Mouse (Mus musculus): ENCODE data around the gene Frs2.

Frs2 gene

DNA sequence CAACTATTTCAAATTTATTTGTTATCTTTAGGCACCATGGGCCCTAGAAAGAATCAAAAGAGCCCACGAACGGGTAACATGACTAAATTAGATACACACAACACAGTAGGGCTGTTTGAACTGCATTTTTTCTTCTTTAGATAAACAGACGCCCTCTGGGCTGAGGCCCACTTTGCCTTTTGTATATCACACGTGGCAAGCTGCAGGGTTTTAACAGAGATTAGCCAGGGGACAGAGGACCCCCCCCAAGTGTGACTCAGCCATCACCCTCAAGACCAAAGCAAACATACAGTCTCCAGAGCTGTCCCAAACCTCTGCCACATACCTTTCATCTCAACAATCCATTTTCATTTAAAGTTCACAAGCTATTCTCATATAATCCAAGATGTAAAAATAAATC is 42.1 kb downstream of the Frs2 start:
- TF ChIP-seq POU5F1 (IDR thresholded peaks at IDR 0.05; ENCODE audit: borderline replicate concordance, low read length) (no peak), CTCF (conservative IDR thresholded peaks at IDR 0.05; ENCODE audit: low read length) (no peak), NANOG (IDR thresholded peaks at IDR 0.05; ENCODE audit: borderline replicate concordance, low read length) (no peak)
- H3K9me3 ChIP-seq (ENCODE audit: low read length) = no peaks in the 10 kb centered on the region

DNA sequence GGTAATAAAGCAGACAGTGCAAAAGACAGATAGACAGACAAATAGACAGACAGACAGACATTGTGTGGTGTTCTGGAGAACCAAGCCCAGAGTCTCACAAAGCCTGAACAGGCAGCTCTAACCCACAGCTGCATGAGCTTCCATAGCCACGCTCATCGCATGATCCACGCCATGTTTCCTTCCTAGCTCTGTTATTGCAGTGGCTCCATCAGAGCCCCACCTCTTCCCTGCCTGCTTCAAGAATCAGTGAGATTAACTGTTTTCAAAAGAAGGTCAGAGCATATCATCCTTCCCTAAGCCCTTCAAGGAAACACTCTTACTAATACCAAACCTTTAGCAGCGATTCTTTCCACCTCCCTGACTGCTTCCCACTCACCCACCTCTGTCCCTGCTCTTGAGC is 43.3 kb downstream of the Frs2 start:
- H3K9me3 ChIP-seq (ENCODE audit: low read length) = no peaks in the 10 kb centered on the region
- H3K4me1 ChIP-seq (replicated peaks; ENCODE audit: low read depth, low read length) = peaks cover 18% of the 10 kb centered on the region
- no peak overlapping the region for H3K4me3 ChIP-seq (replicated peaks; ENCODE audit: low read length)
- TF ChIP-seq NANOG (IDR thresholded peaks at IDR 0.05; ENCODE audit: borderline replicate concordance, low read length) (no peak), POU5F1 (IDR thresholded peaks at IDR 0.05; ENCODE audit: borderline replicate concordance, low read length) (no peak), CTCF (conservative IDR thresholded peaks at IDR 0.05; ENCODE audit: low read length) (no peak)
- H3K27me3 ChIP-seq (ENCODE audit: insufficient read depth, low read length) = no peaks in the 10 kb centered on the region
- H3K36me3 ChIP-seq (ENCODE audit: insufficient read depth, low read length) = no peaks in the 10 kb centered on the region

More for the DNA sequence above, 42.1 kb downstream of the Frs2 start:
- no peaks in the 10 kb centered on the region for H3K36me3 ChIP-seq (ENCODE audit: insufficient read depth, low read length)
- H3K27me3 ChIP-seq (ENCODE audit: insufficient read depth, low read length) = no peaks in the 10 kb centered on the region
- peaks cover 19% of the 10 kb centered on the region for H3K4me1 ChIP-seq (replicated peaks; ENCODE audit: low read depth, low read length)
- H3K4me3 ChIP-seq (replicated peaks; ENCODE audit: low read length) = no peak overlapping the region

DNA sequence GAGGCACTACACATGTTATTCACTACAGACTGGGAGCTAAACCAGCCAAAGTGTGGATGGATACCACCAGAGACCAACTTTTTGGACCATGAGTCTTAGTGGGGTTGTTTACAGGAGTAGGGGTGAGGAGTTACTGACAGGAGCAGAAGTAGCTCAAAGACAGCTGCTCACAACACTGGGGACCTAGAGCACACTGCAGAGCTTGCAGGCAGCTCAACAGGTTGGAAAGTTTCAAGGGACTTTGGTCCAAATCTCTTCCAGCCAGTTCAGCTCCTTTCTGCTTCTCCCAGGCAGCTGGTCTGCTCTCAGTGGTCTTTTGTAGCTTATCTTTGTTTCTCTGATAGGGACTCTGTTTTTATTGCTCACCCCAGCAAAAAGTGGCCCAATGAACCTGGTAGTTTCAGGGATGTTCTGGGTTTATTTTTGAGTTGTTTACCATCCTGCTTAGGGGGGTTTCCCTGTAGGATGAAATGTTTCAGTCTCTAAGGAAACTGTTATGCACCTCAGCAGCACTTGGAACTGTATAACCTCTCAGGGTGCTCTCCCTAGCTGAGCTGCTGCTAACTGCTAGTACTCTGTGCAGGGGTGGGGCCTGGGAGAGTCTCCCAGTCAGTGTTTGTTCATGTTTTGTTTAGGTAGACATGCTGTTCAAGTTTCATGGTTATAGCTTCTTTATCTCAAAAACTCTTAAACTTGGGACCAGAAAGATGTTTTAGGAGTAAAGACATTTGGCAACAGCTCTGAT is 44.3 kb downstream of the Frs2 start:
- no peaks in the 10 kb centered on the region for H3K27me3 ChIP-seq (ENCODE audit: insufficient read depth, low read length)
- H3K36me3 ChIP-seq (ENCODE audit: insufficient read depth, low read length) = no peaks in the 10 kb centered on the region
- no peak overlapping the region for H3K4me3 ChIP-seq (replicated peaks; ENCODE audit: low read length)
- no peaks in the 10 kb centered on the region for H3K9me3 ChIP-seq (ENCODE audit: low read length)
- H3K4me1 ChIP-seq (replicated peaks; ENCODE audit: low read depth, low read length) = peaks cover 21% of the 10 kb centered on the region
- no peak for TF ChIP-seq CTCF (conservative IDR thresholded peaks at IDR 0.05; ENCODE audit: low read length)
- no peak for TF ChIP-seq POU5F1 (IDR thresholded peaks at IDR 0.05; ENCODE audit: borderline replicate concordance, low read length)
- TF ChIP-seq NANOG (IDR thresholded peaks at IDR 0.05; ENCODE audit: borderline replicate concordance, low read length) = no peak

DNA sequence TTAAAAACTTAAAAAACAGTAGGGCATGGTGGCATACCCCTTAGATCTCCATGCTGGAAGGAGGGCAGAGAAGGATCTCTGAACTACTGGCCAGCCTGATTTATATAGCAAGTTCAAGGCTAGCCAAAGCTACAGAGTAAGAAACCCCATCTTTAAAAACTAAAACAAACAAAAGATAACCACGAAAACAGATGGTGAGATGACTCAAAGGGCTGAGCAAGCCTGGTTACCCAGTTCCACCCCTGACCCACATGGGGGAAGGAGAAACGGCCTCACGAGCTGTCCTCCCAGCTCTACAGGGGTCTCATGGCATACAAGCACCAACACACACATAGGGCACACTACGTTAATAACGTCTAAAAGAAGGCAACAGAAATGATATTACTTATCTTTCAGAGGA is 48.2 kb downstream of the Frs2 start:
- H3K9me3 ChIP-seq (ENCODE audit: low read length) = no peaks in the 10 kb centered on the region
- no peak for TF ChIP-seq NANOG (IDR thresholded peaks at IDR 0.05; ENCODE audit: borderline replicate concordance, low read length)
- no peak for TF ChIP-seq POU5F1 (IDR thresholded peaks at IDR 0.05; ENCODE audit: borderline replicate concordance, low read length)
- no peak for TF ChIP-seq CTCF (conservative IDR thresholded peaks at IDR 0.05; ENCODE audit: low read length)
- peaks cover 8% of the 10 kb centered on the region for H3K36me3 ChIP-seq (ENCODE audit: insufficient read depth, low read length)
- H3K4me3 ChIP-seq (replicated peaks; ENCODE audit: low read length) = no peak overlapping the region
- H3K27me3 ChIP-seq (ENCODE audit: insufficient read depth, low read length) = no peaks in the 10 kb centered on the region
- peaks cover 15% of the 10 kb centered on the region for H3K4me1 ChIP-seq (replicated peaks; ENCODE audit: low read depth, low read length)

DNA sequence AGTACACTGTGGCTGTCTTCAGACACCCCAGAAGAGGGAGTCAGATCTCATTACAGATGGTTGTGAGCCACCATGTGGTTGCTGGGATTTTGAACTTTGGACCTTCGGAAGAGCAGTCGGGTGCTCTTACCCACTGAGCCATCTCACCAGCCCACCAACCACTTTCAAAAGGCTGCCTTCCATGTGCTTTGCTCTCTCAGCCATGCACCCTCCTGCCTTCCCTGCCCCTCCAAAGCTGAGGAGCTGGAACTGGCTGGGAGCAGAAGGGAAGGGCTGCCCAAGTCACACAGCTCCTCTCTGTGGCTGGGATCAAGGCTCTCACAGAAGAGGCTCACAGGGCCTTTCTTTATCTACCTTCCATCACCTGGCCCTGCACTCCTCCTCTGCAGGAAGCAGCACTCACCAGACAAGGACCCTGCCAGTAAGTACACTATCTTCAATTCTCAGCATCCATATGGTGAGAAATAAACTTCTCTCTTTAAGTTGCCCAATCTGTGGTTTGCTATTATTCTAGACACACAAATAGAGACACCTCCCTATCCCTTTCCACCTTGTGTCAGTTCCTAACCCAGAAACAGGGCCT is 51.1 kb downstream of the Frs2 start:
- no peak overlapping the region for H3K4me3 ChIP-seq (replicated peaks; ENCODE audit: low read length)
- peaks cover 17% of the 10 kb centered on the region for H3K4me1 ChIP-seq (replicated peaks; ENCODE audit: low read depth, low read length)
- no peaks in the 10 kb centered on the region for H3K9me3 ChIP-seq (ENCODE audit: low read length)
- H3K36me3 ChIP-seq (ENCODE audit: insufficient read depth, low read length) = peaks cover 30% of the 10 kb centered on the region
- TF ChIP-seq POU5F1 (IDR thresholded peaks at IDR 0.05; ENCODE audit: borderline replicate concordance, low read length) (no peak), CTCF (conservative IDR thresholded peaks at IDR 0.05; ENCODE audit: low read length) (no peak), NANOG (IDR thresholded peaks at IDR 0.05; ENCODE audit: borderline replicate concordance, low read length) (no peak)
- no peaks in the 10 kb centered on the region for H3K27me3 ChIP-seq (ENCODE audit: insufficient read depth, low read length)

DNA sequence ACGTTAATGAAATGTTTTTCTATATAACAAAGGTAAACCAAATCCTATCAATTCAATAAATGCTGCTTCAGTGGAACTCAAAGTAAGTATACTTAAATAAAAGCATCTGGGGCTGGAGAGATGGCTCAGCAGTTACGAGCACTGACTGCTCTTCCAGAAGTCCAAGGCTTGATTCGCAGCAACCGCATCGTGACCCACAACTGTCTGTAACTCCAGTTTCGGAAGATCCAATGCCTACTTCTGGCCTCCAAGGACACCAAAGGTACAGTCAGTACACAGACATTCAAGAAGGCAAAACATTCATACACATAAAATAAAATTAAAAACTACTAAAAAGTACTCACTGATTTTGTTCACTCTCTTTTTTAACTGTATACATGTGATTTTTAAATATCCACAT is 52.2 kb downstream of the Frs2 start:
- peaks cover 26% of the 10 kb centered on the region for H3K4me1 ChIP-seq (replicated peaks; ENCODE audit: low read depth, low read length)
- no peaks in the 10 kb centered on the region for H3K9me3 ChIP-seq (ENCODE audit: low read length)
- no peak overlapping the region for H3K4me3 ChIP-seq (replicated peaks; ENCODE audit: low read length)
- no peak for TF ChIP-seq NANOG (IDR thresholded peaks at IDR 0.05; ENCODE audit: borderline replicate concordance, low read length)
- no peak for TF ChIP-seq CTCF (conservative IDR thresholded peaks at IDR 0.05; ENCODE audit: low read length)
- no peak for TF ChIP-seq POU5F1 (IDR thresholded peaks at IDR 0.05; ENCODE audit: borderline replicate concordance, low read length)
- no peaks in the 10 kb centered on the region for H3K27me3 ChIP-seq (ENCODE audit: insufficient read depth, low read length)
- H3K36me3 ChIP-seq (ENCODE audit: insufficient read depth, low read length) = peaks cover 30% of the 10 kb centered on the region

DNA sequence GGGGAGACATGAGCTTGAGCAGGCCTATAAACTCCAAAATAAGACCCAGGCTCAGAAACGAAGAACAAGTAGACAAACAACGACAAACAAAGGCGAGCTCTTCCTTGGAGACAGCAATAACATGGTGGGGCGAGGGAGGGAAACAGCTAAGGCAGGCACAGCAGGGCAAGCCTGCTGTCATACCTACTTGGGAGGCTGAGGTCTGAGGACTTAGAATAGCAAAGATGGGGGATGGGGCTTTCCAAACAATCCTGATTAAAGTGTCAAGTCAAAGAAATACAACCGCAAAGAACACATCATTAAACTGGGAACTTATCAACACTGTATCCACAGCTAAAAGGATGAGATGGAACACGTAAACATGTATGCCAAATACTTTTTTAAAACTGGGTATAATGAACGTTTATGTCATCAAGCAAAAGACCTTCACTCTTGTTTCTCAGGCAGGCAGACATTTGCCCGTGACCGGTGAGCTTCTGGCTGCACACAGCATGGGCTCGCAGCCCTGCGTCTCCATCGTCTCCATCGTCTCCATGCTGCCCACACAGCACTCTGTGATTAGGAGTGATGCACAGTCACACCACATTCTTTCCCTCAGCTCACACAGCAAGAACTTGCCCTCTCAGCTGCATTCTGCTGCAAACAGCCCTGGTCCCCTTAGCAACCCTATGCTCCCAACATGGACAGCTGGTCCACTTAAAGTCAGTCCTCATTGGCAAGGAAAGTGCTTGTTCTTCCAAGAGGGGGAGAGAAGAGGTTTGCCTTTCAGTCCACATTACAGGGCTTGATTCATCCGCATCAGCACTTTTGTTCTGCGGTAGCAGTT is 53.6 kb downstream of the Frs2 start:
- Histone ChIP-seq H3K4me1 (replicated peaks; ENCODE audit: low read depth, low read length) (peaks cover 29% of the 10 kb centered on the region), H3K4me3 (replicated peaks; ENCODE audit: low read length) (no peak overlapping the region), H3K9me3 (ENCODE audit: low read length) (no peaks in the 10 kb centered on the region), H3K36me3 (ENCODE audit: insufficient read depth, low read length) (peaks cover 30% of the 10 kb centered on the region), H3K27me3 (ENCODE audit: insufficient read depth, low read length) (no peaks in the 10 kb centered on the region)
- no peak for TF ChIP-seq POU5F1 (IDR thresholded peaks at IDR 0.05; ENCODE audit: borderline replicate concordance, low read length)
- no peak for TF ChIP-seq CTCF (conservative IDR thresholded peaks at IDR 0.05; ENCODE audit: low read length)
- TF ChIP-seq NANOG (IDR thresholded peaks at IDR 0.05; ENCODE audit: borderline replicate concordance, low read length) = no peak

DNA sequence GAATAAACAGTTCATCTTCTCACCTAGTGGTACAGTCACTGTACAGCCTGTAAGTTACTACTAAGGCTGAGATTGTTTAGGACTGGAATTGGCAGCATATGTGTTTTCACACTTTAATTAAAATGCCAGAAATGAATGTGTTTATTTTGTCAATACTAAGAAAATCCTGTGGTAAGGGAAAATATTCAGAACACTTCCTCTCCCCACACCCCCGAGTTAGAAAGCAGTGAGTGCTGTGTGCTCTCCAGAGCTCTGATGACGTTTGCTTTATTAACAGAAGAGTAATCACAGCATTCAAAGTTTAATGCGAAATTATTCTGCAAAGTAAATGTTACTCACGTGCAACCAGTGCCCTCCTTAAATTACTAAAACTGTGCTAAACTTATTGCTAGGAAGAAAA is 58.7 kb downstream of the Frs2 start:
- H3K4me1 ChIP-seq (replicated peaks; ENCODE audit: low read depth, low read length) = peaks cover 22% of the 10 kb centered on the region
- TF ChIP-seq CTCF (conservative IDR thresholded peaks at IDR 0.05; ENCODE audit: low read length) = no peak
- no peak for TF ChIP-seq POU5F1 (IDR thresholded peaks at IDR 0.05; ENCODE audit: borderline replicate concordance, low read length)
- no peak for TF ChIP-seq NANOG (IDR thresholded peaks at IDR 0.05; ENCODE audit: borderline replicate concordance, low read length)
- H3K27me3 ChIP-seq (ENCODE audit: insufficient read depth, low read length) = no peaks in the 10 kb centered on the region
- H3K9me3 ChIP-seq (ENCODE audit: low read length) = no peaks in the 10 kb centered on the region
- no peak overlapping the region for H3K4me3 ChIP-seq (replicated peaks; ENCODE audit: low read length)
- peaks cover 33% of the 10 kb centered on the region for H3K36me3 ChIP-seq (ENCODE audit: insufficient read depth, low read length)
